Mouse (Mus musculus): Measurements from ENCODE around the gene Hist2h2ab. TPM values are rescaled to one million over a fixed set of nuclear protein-coding genes. Genes with fewer than 3 reads are reported as not detected.
A peak's percentile ranks its signal among the peaks of the same experiment; 100 is the strongest.

Gene Hist2h2ab
- polyA plus RNA-seq, 1 experiment from 2014 or later = not detected

DNA sequence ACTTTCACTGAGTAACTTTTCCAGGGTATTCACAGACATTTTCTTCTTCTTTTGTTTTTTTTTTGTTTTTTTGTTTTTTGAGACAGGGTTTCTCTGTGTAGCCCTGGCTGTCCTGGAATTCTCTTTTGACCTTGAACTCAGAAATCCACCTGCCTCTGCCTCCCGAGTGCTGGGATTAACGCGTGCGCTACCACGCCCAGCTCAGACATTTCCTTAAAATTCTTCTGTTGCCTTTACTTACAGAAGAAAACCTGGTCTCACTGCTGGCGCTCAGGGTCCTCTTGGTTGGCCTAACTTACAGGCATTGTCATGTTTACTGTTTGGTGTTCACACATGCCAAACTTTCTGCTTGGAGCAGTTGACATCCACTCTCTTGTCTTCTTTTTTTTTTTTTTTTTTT is 44.4 kb upstream of the Hist2h2ab start:
- Histone ChIP-seq H3K4me3 (ENCODE audit: low read depth, low read length) (no peak overlapping the region), H3K27me3 (ENCODE audit: insufficient read depth, low read length) (no peaks in the 10 kb centered on the region), H3K4me1 (ENCODE audit: insufficient read depth) (peaks cover 12% of the 10 kb centered on the region), H3K36me3 (ENCODE audit: insufficient read depth) (peaks cover 49% of the 10 kb centered on the region), H3K9me3 (ENCODE audit: low read depth, low read length) (no peaks in the 10 kb centered on the region), H3K4me2 (no peak overlapping the region), H3K9ac (no peak overlapping the region), H3K27ac (ENCODE audit: low read depth) (no peak overlapping the region)
- DNase-seq (no peak), ATAC-seq (ENCODE audit: insufficient read depth) (no peak)
- WGBS = 90% methylated on average over 6 of the region's 6 CpGs
- no peak for TF ChIP-seq CTCF (IDR thresholded peaks at IDR 0.05; ENCODE audit: low read depth)

DNA sequence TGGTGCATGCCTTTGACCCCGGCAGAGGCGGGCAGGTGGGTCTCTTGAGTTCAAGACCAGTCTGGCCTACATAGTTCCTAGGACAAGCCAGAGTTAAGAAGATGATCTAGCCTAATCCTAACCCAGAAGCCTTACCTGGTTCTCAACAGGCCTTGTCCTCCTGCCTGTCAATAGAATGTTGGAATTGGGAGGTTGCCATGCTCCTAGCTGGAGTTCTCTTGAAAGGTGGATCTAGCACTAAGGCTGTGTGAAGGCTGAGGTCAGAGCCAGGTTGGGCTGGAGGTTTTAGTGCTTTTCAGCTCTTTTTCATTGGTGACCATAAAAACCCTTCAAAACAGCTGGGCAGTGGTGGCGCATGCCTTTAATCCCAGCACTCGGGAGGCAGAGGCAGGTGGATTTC is 41.2 kb upstream of the Hist2h2ab start:
- Histone ChIP-seq H3K36me3 (ENCODE audit: insufficient read depth) (peaks cover 47% of the 10 kb centered on the region), H3K4me1 (ENCODE audit: insufficient read depth) (0 out of 2 replicates have a peak, but pooled peaks cover 8% of the 10 kb centered on the region), H3K4me2 (no peak overlapping the region), H3K9me3 (ENCODE audit: low read depth, low read length) (no peaks in the 10 kb centered on the region), H3K4me3 (ENCODE audit: low read depth, low read length) (no peak overlapping the region), H3K27me3 (ENCODE audit: insufficient read depth, low read length) (no peaks in the 10 kb centered on the region), H3K27ac (ENCODE audit: low read depth) (no peak overlapping the region), H3K9ac (no peak overlapping the region)
- TF ChIP-seq CTCF (IDR thresholded peaks at IDR 0.05; ENCODE audit: low read depth) = no peak
- no peak for DNase-seq
- ATAC-seq (ENCODE audit: insufficient read depth) = no peak
- WGBS = 86% methylated on average over 4 of the region's 4 CpGs

DNA sequence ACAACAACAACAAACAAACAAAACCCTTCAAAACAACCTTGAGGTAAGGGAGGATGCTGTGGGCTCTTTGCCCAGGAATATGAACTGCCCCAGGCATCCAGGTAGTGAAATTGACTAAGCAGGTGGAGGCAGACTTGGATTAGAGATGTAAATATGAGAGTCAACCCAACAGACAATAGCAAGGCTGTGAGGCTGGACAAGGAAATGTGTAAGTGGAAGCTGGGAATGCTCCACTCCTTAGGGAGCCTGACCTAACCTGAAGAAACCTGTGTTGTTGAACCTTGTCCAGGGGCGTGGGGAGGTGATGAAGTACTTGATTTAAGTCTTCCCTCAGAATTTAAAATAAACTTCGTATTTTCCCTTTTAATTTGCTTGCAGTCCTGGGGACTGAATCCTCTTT is 40.8 kb upstream of the Hist2h2ab start:
- H3K9me3 ChIP-seq (ENCODE audit: low read depth, low read length) = no peaks in the 10 kb centered on the region
- ATAC-seq (ENCODE audit: insufficient read depth) = no peak
- H3K4me2 ChIP-seq = no peak overlapping the region
- 74% methylated on average over 2 of the region's 2 CpGs for WGBS
- H3K9ac ChIP-seq = no peak overlapping the region
- no peak overlapping the region for H3K27ac ChIP-seq (ENCODE audit: low read depth)
- H3K36me3 ChIP-seq (ENCODE audit: insufficient read depth) = peaks cover 45% of the 10 kb centered on the region
- H3K4me1 ChIP-seq (ENCODE audit: insufficient read depth) = 0 out of 2 replicates have a peak, but pooled peaks cover 8% of the 10 kb centered on the region
- no peak overlapping the region for H3K4me3 ChIP-seq (ENCODE audit: low read depth, low read length)
- no peaks in the 10 kb centered on the region for H3K27me3 ChIP-seq (ENCODE audit: insufficient read depth, low read length)
- no peak for DNase-seq
- TF ChIP-seq CTCF (IDR thresholded peaks at IDR 0.05; ENCODE audit: low read depth) = no peak

DNA sequence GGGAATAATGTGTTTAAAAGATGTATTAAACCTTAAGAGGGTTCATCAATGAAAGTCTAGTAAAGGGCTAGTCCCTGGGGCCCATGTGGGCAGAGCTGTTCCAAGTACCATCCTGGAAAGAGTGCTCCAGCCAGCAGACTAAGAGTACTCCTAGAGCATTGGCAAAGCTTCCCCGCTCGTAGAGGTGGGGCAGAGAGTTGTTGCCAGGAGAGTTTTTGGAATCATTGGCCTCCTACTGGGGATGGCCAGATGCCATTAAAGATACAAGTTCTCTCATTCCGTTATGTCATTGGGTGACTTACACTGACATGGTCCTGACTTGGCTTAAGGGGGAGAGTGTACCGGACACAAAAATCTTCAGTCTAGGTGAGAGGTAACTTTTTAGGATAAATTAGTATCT is 40.1 kb upstream of the Hist2h2ab start:
- no peak overlapping the region for H3K4me3 ChIP-seq (ENCODE audit: low read depth, low read length)
- no peaks in the 10 kb centered on the region for H3K27me3 ChIP-seq (ENCODE audit: insufficient read depth, low read length)
- no peak overlapping the region for H3K4me2 ChIP-seq
- H3K4me1 ChIP-seq (ENCODE audit: insufficient read depth) = 0 out of 2 replicates have a peak, but pooled peaks cover 8% of the 10 kb centered on the region
- no peak for TF ChIP-seq CTCF (IDR thresholded peaks at IDR 0.05; ENCODE audit: low read depth)
- no peaks in the 10 kb centered on the region for H3K9me3 ChIP-seq (ENCODE audit: low read depth, low read length)
- ATAC-seq (ENCODE audit: insufficient read depth) (no peak), DNase-seq (no peak)
- no peak overlapping the region for H3K27ac ChIP-seq (ENCODE audit: low read depth)
- no peak overlapping the region for H3K9ac ChIP-seq
- H3K36me3 ChIP-seq (ENCODE audit: insufficient read depth) = peaks cover 39% of the 10 kb centered on the region
- WGBS = 54% methylated on average over 4 of the region's 4 CpGs

DNA sequence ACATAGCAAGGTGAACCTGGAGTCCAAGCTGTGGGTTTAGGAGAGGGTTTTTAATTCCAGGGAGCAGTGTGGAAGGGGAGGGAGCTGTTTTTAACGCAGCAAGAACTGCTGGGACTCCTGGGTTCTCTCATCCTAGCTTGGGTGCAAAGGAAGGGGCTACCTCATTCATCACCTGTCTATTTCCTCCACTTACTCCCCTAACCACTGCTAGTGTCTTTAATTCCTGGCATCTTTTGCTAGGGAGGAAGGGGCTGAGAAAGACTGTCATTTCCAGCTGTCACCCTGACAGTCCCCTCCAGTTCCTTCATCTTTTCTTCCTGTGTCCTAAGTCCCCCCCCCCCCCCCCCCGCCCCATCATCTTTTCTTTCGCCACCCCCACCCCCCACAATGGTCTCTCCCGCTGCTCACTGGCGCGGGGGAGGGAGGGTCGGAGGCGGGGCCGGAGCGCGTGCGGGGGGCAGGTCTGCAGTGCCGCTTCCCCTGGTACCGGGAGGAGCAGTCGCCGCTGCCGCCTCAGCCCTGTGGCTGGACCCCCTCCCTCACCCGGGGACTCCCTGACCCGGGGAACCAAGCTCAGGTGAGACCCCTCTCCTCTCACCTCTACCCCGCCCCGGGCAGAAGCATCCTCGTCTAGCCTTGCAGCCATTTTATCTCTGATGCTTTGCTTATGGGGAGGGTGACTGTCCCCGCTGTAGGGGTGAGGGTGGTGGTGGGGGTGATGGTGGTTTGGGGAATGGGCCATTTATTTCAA is 38.8 kb upstream of the Hist2h2ab start, which contains the start of gene Sv2a:
TSS of gene Sv2a (plus strand) at position 425 of the 751 bp plus-strand sequence.
- Histone ChIP-seq H3K27me3 (ENCODE audit: insufficient read depth, low read length) (no peaks in the 10 kb centered on the region), H3K4me1 (ENCODE audit: insufficient read depth) (0 out of 2 replicates have a peak, but pooled peaks cover 8% of the 10 kb centered on the region), H3K36me3 (ENCODE audit: insufficient read depth) (peaks cover 25% of the 10 kb centered on the region), H3K4me2 (peak within 1 kb of the TSS; percentile 79), H3K9ac (peak within 1 kb of the TSS; percentile 66), H3K27ac (ENCODE audit: low read depth) (no peak within 1 kb of the TSS), H3K4me3 (ENCODE audit: low read depth, low read length) (peak within 1 kb of the TSS; percentile 51), H3K9me3 (ENCODE audit: low read depth, low read length) (no peaks in the 10 kb centered on the region)
- WGBS = under 1% methylated on average over 19 of the region's 23 CpGs
- ATAC-seq (ENCODE audit: insufficient read depth) = 0 out of 2 replicates have a peak, but pooled peaks have one; percentile 23
- DNase-seq = peak; percentile 45
- TF ChIP-seq CTCF (IDR thresholded peaks at IDR 0.05; ENCODE audit: low read depth) = no peak

DNA sequence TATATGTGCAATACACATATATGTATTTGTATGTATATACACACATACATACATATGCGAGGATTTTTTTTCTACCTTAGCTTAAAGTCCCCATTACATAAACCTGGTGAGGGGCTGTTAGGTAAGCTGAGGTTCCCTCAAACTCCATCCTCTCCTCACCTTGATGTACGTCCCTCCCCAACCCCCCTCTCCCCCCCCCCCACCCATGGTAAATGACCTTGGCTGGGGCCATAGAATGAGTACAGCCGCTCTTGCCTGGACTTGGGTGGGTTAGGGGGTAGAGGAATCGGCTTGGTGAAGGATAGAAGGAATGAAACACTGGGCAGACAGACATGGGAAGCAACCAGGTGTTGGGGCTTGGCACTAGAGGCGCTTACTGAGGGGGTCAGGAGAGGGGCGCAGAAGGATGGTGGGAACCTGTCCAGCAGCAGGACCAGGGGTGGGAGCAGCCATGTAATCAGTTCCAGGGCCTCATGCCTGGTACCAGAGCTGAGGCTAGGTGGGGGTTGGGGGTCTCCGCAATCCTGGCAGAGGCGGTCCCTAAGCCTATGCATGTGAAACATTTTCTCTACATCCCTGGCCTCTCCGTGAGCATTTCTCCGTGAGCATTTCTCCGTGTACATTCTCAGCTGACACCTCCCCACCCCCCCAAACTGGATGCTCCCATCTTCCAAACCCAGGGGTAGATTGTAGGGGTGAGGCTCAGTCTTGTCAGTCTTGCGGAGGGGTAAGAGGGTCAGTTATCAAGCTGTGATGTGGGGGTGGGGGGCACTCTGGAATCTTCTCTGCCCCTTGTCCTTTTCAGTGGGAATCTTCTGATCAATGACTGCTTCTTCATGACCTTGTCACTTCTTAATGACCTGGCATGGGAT is 37.9 kb upstream of the Hist2h2ab start:
- TF ChIP-seq CTCF (IDR thresholded peaks at IDR 0.05; ENCODE audit: low read depth) = no peak
- H3K4me2 ChIP-seq = peak overlapping the region; percentile 79
- 0 out of 2 replicates have a peak, but pooled peaks cover 8% of the 10 kb centered on the region for H3K4me1 ChIP-seq (ENCODE audit: insufficient read depth)
- peak overlapping the region; percentile 51 for H3K4me3 ChIP-seq (ENCODE audit: low read depth, low read length)
- H3K27ac ChIP-seq (ENCODE audit: low read depth) = no peak overlapping the region
- H3K27me3 ChIP-seq (ENCODE audit: insufficient read depth, low read length) = no peaks in the 10 kb centered on the region
- H3K9me3 ChIP-seq (ENCODE audit: low read depth, low read length) = no peaks in the 10 kb centered on the region
- peaks cover 16% of the 10 kb centered on the region for H3K36me3 ChIP-seq (ENCODE audit: insufficient read depth)
- WGBS = 25% methylated on average over 11 of the region's 12 CpGs
- ATAC-seq (ENCODE audit: insufficient read depth) (peak; percentile 29), DNase-seq (no peak)
- peak overlapping the region; percentile 66 for H3K9ac ChIP-seq

All from lung, embryonic 14.5 days (tissue).